In the genomic region with DNA sequence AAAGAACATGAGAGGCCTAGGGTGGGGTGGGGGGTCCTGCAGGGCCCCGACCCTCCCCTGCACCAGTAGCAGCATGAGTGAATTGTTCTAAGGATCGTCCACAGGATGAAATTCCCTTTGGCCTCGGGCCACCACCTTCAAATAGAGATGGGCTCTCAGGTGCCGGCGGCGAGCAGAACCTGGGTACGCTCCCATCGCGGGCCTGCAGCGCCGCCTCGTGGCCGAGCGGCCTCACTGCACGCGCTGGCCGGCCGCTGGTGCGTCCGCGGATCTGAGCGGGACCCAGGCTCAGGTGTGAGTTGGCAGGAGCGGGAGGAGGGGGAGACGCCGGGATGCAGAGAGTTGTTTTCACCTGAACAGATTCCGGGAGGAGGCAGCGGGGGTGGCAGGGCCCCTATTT, we compare ENCODE assay signal across 9 mouse cellular contexts. TPM values are rescaled to one million over a fixed set of nuclear protein-coding genes. Genes with fewer than 3 reads are reported as not detected.
DNase-seq lines count a peak whose midpoint lies in the region; ATAC-seq lines count a peak whose summit lies in the region.
"Had no signal": no experiment of that assay in that cellular context is flagged by ENCODE, and none has a peak within 500 bp of the region (broad histone marks: within the 10 kb centered on the region; RNA-seq: fewer than 3 reads in every experiment).

No protein-coding gene starts in this region.

- H3K27me3 ChIP-seq in forebrain, embryonic 16.5 days (replicated peaks; ENCODE audit: control insufficient read depth, insufficient read depth, low read length): peaks cover 32% of the 10 kb centered on the region
- H3K27me3 ChIP-seq in liver, embryonic 12.5 days (replicated peaks): peaks cover 75% of the 10 kb centered on the region
- H3K27me3 ChIP-seq in neural tube, embryonic 12.5 days (replicated peaks): peaks cover 26% of the 10 kb centered on the region

- H3K9ac ChIP-seq in forebrain, embryonic 16.5 days (replicated peaks; ENCODE audit: low read depth, low read length): no peak overlapping the region; the same call in 1 of the 2 replicates
- no peak overlapping the region for H3K9ac ChIP-seq in liver, embryonic 12.5 days
- no peak overlapping the region for H3K9ac ChIP-seq in neural tube, embryonic 12.5 days

- peak overlapping the region; percentile 31 for H3K4me2 ChIP-seq in forebrain, embryonic 16.5 days (ENCODE audit: low read length)
- no peak overlapping the region for H3K4me2 ChIP-seq in liver, embryonic 12.5 days
- H3K4me2 ChIP-seq in neural tube, embryonic 12.5 days (replicated peaks): peak overlapping the region; percentile 38

- no peak overlapping the region for H3K4me3 ChIP-seq in forebrain, embryonic 16.5 days (replicated peaks; ENCODE audit: low read length)
- H3K4me3 ChIP-seq in liver, embryonic 12.5 days: no peak overlapping the region
- H3K4me3 ChIP-seq in neural tube, embryonic 12.5 days: no peak overlapping the region
- H3K4me3 ChIP-seq: megakaryocyte, embryonic 14.5 days had no signal

- no peak overlapping the region for H3K27ac ChIP-seq in forebrain, embryonic 16.5 days (ENCODE audit: low read length)
- H3K27ac ChIP-seq in liver, embryonic 12.5 days: no peak overlapping the region
- H3K27ac ChIP-seq in neural tube, embryonic 12.5 days: no peak overlapping the region

- no peaks in the 10 kb centered on the region for H3K36me3 ChIP-seq in forebrain, embryonic 16.5 days (ENCODE audit: control insufficient read depth, insufficient read depth)
- no peaks in the 10 kb centered on the region for H3K36me3 ChIP-seq in liver, embryonic 12.5 days
- no peaks in the 10 kb centered on the region for H3K36me3 ChIP-seq in neural tube, embryonic 12.5 days

- H3K4me1 ChIP-seq in forebrain, embryonic 16.5 days (replicated peaks; ENCODE audit: control insufficient read depth, insufficient read depth, low read length): peaks cover 10% of the 10 kb centered on the region
- H3K4me1 ChIP-seq in liver, embryonic 12.5 days: no peaks in the 10 kb centered on the region
- H3K4me1 ChIP-seq in neural tube, embryonic 12.5 days: peaks cover 16% of the 10 kb centered on the region

- ATAC-seq in forebrain, embryonic 16.5 days: peak; percentile 62
- ATAC-seq in liver, embryonic 12.5 days: 0 out of 2 replicates have a peak, but pooled peaks have one; percentile 27
- peak; percentile 34; the same call in 1 of the 2 replicates for ATAC-seq in neural tube, embryonic 12.5 days (ENCODE audit: low FRiP score, low read depth)

- DNase-seq in ovary, postnatal 14 days (ENCODE audit: low spot score): peak; percentile 49
- no peak for DNase-seq in ovary, postnatal 10 days (ENCODE audit: low spot score)
- DNase-seq in cerebellum, adult 11-12 months: peak; percentile 79
- DNase-seq in kidney, adult 8-10 months: peak; percentile 18 to 39
- DNase-seq in thymus, postnatal 14 days: peak; percentile 60

- WGBS in forebrain, embryonic 16.5 days: under 1% methylated on average over 27 of the region's 27 CpGs
- under 1% methylated on average over 27 of the region's 27 CpGs for WGBS in liver, embryonic 12.5 days (ENCODE audit: insufficient replicate concordance)
- whole genome bisulfite sequencing in neural tube, embryonic 12.5 days: 2% methylated on average over 27 of the region's 27 CpGs

- H3K9me3 ChIP-seq in forebrain, embryonic 16.5 days (ENCODE audit: control insufficient read depth, low read length): no peaks in the 10 kb centered on the region
- H3K9me3 ChIP-seq in liver, embryonic 12.5 days (replicated peaks): no peaks in the 10 kb centered on the region
- H3K9me3 ChIP-seq in neural tube, embryonic 12.5 days: no peaks in the 10 kb centered on the region

RNA-seq across cellular contexts. Expression of a gene that starts 0.6 kb away (rescaled TPM):
- polyA plus RNA-seq in forebrain, embryonic 16.5 days (2015; fragmentation: Nextera tagmentation; extraction: Ambion mirVana): 3.0 and 4.0 TPM in 2 replicates
- polyA plus RNA-seq in liver, embryonic 12.5 days (2016; fragmentation: Nextera tagmentation; extraction: Ambion mirVana): 0.05 TPM in 1 of 2 replicates, not detected in the other
- polyA plus RNA-seq in neural tube, embryonic 12.5 days (2016; fragmentation: Nextera tagmentation; extraction: Ambion mirVana): 2.7 and 3.4 TPM in 2 replicates

RNA-seq across cellular contexts. Expression of a gene that starts 35.7 kb away (rescaled TPM):
- 107 and 113 TPM in 2 replicates for polyA plus RNA-seq in forebrain, embryonic 16.5 days (2015; fragmentation: Nextera tagmentation; extraction: Ambion mirVana)
- 295 and 306 TPM in 2 replicates for polyA plus RNA-seq in liver, embryonic 12.5 days (2016; fragmentation: Nextera tagmentation; extraction: Ambion mirVana)
- 196 and 214 TPM in 2 replicates for polyA plus RNA-seq in neural tube, embryonic 12.5 days (2016; fragmentation: Nextera tagmentation; extraction: Ambion mirVana)

RNA-seq across cellular contexts. Expression of a gene that starts 45.0 kb away (rescaled TPM):
- 31.9 and 49.8 TPM in 2 replicates for polyA plus RNA-seq in forebrain, embryonic 16.5 days (2015; fragmentation: Nextera tagmentation; extraction: Ambion mirVana)
- 14.1 and 16.8 TPM in 2 replicates for polyA plus RNA-seq in liver, embryonic 12.5 days (2016; fragmentation: Nextera tagmentation; extraction: Ambion mirVana)
- 25.0 and 30.9 TPM in 2 replicates for polyA plus RNA-seq in neural tube, embryonic 12.5 days (2016; fragmentation: Nextera tagmentation; extraction: Ambion mirVana)
